Mouse (Mus musculus) heart, adult 2 months (tissue): Measurements from ENCODE around the gene Fcor. TPM values are rescaled to one million over a fixed set of nuclear protein-coding genes. Genes with fewer than 3 reads are reported as not detected.

Experiments used
- DNase-seq, 2 experiments: peaks; one replicate each; pipeline ENCODE4 v3.0.0; 2021
- H3K27ac ChIP-seq: fragments of 200-600 bp; 2 replicates; pipeline ENCODE4 v1.8.1; 2022
- H3K27me3 ChIP-seq: fragments of 200-500 bp; 2 replicates; pipeline ENCODE4 v1.6.1; 2012; ENCODE audit warnings: mild to moderate bottlenecking, low read length, inconsistent platforms, mixed read lengths; ENCODE audit not compliant: control insufficient read depth, insufficient read depth
- H3K36me3 ChIP-seq: fragments of 200-500 bp; 2 replicates; pipeline ENCODE4 v1.6.1; 2012; ENCODE audit warnings: low read length, inconsistent platforms; ENCODE audit not compliant: control insufficient read depth, insufficient read depth
- H3K4me1 ChIP-seq: fragments of 200-500 bp; 2 replicates; pipeline ENCODE4 v1.6.1; 2011; ENCODE audit warnings: low read length; ENCODE audit not compliant: control insufficient read depth, insufficient read depth
- H3K4me3 ChIP-seq: fragments of 200-600 bp; 2 replicates; pipeline ENCODE4 v1.8.1; 2022
- H3K79me2 ChIP-seq: fragments of 200-500 bp; replicated peaks from 2 replicates; pipeline ENCODE4 v1.6.1; 2012; ENCODE audit warnings: mild to moderate bottlenecking, inconsistent platforms, low read length, moderate library complexity, mixed read lengths; ENCODE audit not compliant: control insufficient read depth, insufficient read depth
- H3K9ac ChIP-seq: fragments of 200-500 bp; 2 replicates; pipeline ENCODE4 v1.6.1; 2012; ENCODE audit warnings: low read depth, mild to moderate bottlenecking, control low read depth, inconsistent platforms, low read length, mixed read lengths
- CTCF ChIP-seq: fragments of 200-600 bp; IDR thresholded peaks from 2 replicates; pipeline ENCODE4 v1.8.1; 2022; ENCODE audit warnings: antibody characterized with exemption, mild to moderate bottlenecking, moderate library complexity
- EP300 ChIP-seq: fragments of 200-500 bp; IDR thresholded peaks from 2 replicates; pipeline ENCODE4 v1.6.1; 2011; ENCODE audit warnings: low read depth, low read length, control low read depth; ENCODE audit not compliant: insufficient read depth
- POLR2A ChIP-seq: fragments of 200-500 bp; IDR thresholded peaks from 2 replicates; pipeline ENCODE4 v1.6.1; 2011; ENCODE audit warnings: mild to moderate bottlenecking, low read depth, low read length, control low read depth; ENCODE audit not compliant: insufficient read depth
- WGBS: fragments of 180-500 bp; shearing (Covaris S2); methylation state at CpG from one replicate; pipeline ENCODE4 v1.1.7; 2018; 5-methylcytosine and 5-hydroxymethylcytosine counted together
- intact Hi-C: fragments of 180-260 bp; cut with DNase I; formaldehyde crosslinking; loops from one replicate; pipeline ENCODE4 v1.15.1; 2025
- polyA plus RNA-seq: library from polyadenylated mRNA; depleted of rRNA; stranded (reverse); fragments of >200 nt; gene quantifications from 2 replicates; pipeline ENCODE4 v1.2.3, GENCODE M21; 2012
- total RNA-seq, 2 experiments: library from RNA; stranded (reverse); gene quantifications; 2 replicates each; pipeline ENCODE4 v1.2.3; 2021

The Fcor gene
- total and polyA plus RNA-seq, 3 experiments, result 1.0 to 12.9 (median 1.6) TPM

- Histone ChIP-seq H3K9ac (no peak overlapping the region), H3K4me3 (no peak overlapping the region), H3K27ac (no peak overlapping the region), H3K79me2 (no peaks in the 10 kb centered on the region), H3K36me3 (no peaks in the 10 kb centered on the region), H3K27me3 (no peaks in the 10 kb centered on the region), H3K4me1 (no peaks in the 10 kb centered on the region)
- intact Hi-C loops, result no loop called here
- TF ChIP-seq EP300, result no peak
- TF ChIP-seq CTCF, result no peak
- TF ChIP-seq POLR2A, result no peak
- WGBS, result 65% methylated on average over 6 of the region's 6 CpGs
- no peak for DNase-seq
These were observed 15.4 kb upstream of the Fcor start for GRCm38 (mm10) chr8:3687537-3687936.

DNA sequence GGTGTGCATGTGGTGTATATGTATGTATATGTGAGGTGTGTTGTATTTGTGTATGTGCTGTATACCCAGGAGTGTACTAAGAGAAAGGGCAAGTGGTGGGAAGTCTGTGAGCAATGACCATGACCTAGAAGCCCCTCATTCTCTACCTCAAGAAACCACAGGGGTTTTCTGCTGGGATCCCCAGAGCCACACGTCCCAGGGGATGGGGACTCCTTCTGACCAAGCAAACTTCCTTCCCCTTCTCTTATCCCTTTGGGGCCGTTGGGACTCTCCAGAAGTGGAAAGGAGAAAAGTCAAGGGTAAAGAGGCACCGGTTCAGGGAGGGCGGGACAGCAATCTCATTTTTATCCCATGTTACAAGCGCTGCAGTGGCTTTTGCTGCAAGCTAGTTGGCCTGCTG, 13.3 kb upstream of the Fcor start:
- H3K36me3 ChIP-seq, result no peaks in the 10 kb centered on the region
- H3K4me3 ChIP-seq, result no peak overlapping the region
- no peak overlapping the region for H3K27ac ChIP-seq
- H3K79me2 ChIP-seq, result no peaks in the 10 kb centered on the region
- WGBS, result 47% methylated on average over 5 of the region's 5 CpGs
- no peak for DNase-seq
- no peak overlapping the region for H3K9ac ChIP-seq
- TF ChIP-seq CTCF (no peak), EP300 (no peak), POLR2A (no peak)
- H3K27me3 ChIP-seq, result no peaks in the 10 kb centered on the region
- H3K4me1 ChIP-seq, result no peaks in the 10 kb centered on the region
- intact Hi-C loops, result no loop called here

DNA sequence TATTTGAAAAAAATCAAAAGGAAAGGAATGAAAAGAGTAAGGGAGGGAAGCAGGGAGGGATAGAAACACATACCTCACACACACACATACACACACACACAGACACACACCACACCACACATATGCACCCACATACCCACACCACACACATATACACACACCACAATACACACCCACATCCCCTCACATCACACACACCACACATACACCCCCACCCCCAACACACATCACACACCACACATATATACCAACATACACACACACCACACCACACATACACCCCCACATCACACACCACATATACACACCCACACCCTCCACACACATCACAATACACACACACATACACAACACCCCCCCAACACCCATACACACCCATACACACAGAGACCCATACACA, 12.4 kb upstream of the Fcor start:
- TF ChIP-seq POLR2A, result no peak
- no peak for TF ChIP-seq EP300
- no peak for TF ChIP-seq CTCF
- Histone ChIP-seq H3K9ac (no peak overlapping the region), H3K4me3 (no peak overlapping the region), H3K79me2 (no peaks in the 10 kb centered on the region), H3K27me3 (no peaks in the 10 kb centered on the region), H3K36me3 (no peaks in the 10 kb centered on the region), H3K27ac (no peak overlapping the region), H3K4me1 (no peaks in the 10 kb centered on the region)
- no peak for DNase-seq
- intact Hi-C loops, result no loop called here

- H3K27ac ChIP-seq, result no peak overlapping the region
- intact Hi-C loops, result no loop called here
- DNase-seq, result no peak
- H3K4me3 ChIP-seq, result no peak overlapping the region
- TF ChIP-seq CTCF (no peak), POLR2A (no peak), EP300 (no peak)
- no peak overlapping the region for H3K9ac ChIP-seq
- no peaks in the 10 kb centered on the region for H3K4me1 ChIP-seq
- no peaks in the 10 kb centered on the region for H3K79me2 ChIP-seq
- no peaks in the 10 kb centered on the region for H3K27me3 ChIP-seq
- 49% methylated on average over 6 of the region's 6 CpGs for WGBS
- H3K36me3 ChIP-seq, result no peaks in the 10 kb centered on the region
These were observed 11.4 kb upstream of the Fcor start for GRCm38 (mm10) chr8:3683408-3684176.

- no peak for DNase-seq
- TF ChIP-seq EP300 (no peak), POLR2A (no peak)
- Histone ChIP-seq H3K4me3 (no peak overlapping the region), H3K79me2 (no peaks in the 10 kb centered on the region), H3K9ac (no peak overlapping the region), H3K27ac (no peak overlapping the region), H3K27me3 (no peaks in the 10 kb centered on the region), H3K4me1 (no peaks in the 10 kb centered on the region), H3K36me3 (no peaks in the 10 kb centered on the region)
- intact Hi-C loops, result no loop called here
- 93% methylated on average over 5 of the region's 5 CpGs for WGBS
These were observed 10.3 kb upstream of the Fcor start for GRCm38 (mm10) chr8:3682435-3682834.

DNA sequence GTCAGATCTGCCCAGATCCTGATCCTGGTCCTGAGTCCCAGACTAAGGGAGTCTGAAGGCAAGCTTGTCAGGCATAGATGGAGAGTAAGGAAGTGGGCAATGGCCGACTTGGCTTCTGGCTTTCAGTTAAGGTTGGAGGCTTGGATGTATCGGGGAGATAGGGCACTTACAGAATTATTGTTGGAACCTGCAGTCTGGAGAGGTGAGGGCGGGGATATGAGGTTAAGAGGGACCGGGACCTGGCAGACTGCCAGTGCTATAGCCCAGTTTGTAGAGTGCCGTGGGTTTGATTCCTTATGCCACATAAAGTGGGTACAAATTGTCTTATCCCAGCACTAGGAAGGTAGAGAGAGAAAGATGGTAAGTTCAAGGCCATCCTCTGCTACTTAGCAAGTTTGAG, 7.5 kb upstream of the Fcor start:
- H3K27ac ChIP-seq, result no peak overlapping the region
- H3K4me3 ChIP-seq, result no peak overlapping the region
- H3K36me3 ChIP-seq, result no peaks in the 10 kb centered on the region
- intact Hi-C loops, result loop anchor here (10.0 kb wide), 1 partner anchor 325 kb away; the partner anchor contains the start of gene A430078G23Rik
- TF ChIP-seq CTCF (no peak), POLR2A (no peak), EP300 (no peak)
- WGBS, result 82% methylated on average over 5 of the region's 5 CpGs
- 0 out of 2 replicates have a peak, but pooled peaks cover 2% of the 10 kb centered on the region for H3K4me1 ChIP-seq
- no peak overlapping the region for H3K9ac ChIP-seq
- H3K79me2 ChIP-seq, result no peaks in the 10 kb centered on the region
- no peak for DNase-seq
- H3K27me3 ChIP-seq, result no peaks in the 10 kb centered on the region
